Mouse (Mus musculus) forebrain, embryonic 16.5 days (tissue): ENCODE data around the gene Mrpl20. TPM values are rescaled to one million over a fixed set of nuclear protein-coding genes. Genes with fewer than 3 reads are reported as not detected.
"Not testable (repeated sequence)": the region's sequence is repeated elsewhere in the genome, so short reads cannot be mapped to it uniquely, and the experiment has no call there.

Experiments
- ATAC-seq: fragments of 200-750 bp; cut with Nextera tagmentation; 2 replicates; pipeline ENCODE4 v1.8.0; 2017; ENCODE audit warnings: mild to moderate bottlenecking, moderate library complexity
- H3K27ac ChIP-seq: fragments of 300-500 bp; sonication (generic); 2 replicates; pipeline ENCODE4 v1.5.1; 2014; ENCODE audit warnings: low read length, control low read depth
- H3K27me3 ChIP-seq: fragments of 300-500 bp; sonication (generic); replicated peaks from 2 replicates; pipeline ENCODE4 v1.6.1; 2014; ENCODE audit warnings: low read length; ENCODE audit not compliant: control insufficient read depth, insufficient read depth
- H3K36me3 ChIP-seq: fragments of 300-500 bp; sonication (generic); 2 replicates; pipeline ENCODE4 v1.6.1; 2014; ENCODE audit not compliant: control insufficient read depth, insufficient read depth
- H3K4me1 ChIP-seq: fragments of 300-500 bp; sonication (generic); replicated peaks from 2 replicates; pipeline ENCODE4 v1.6.1; 2014; ENCODE audit warnings: low read length; ENCODE audit not compliant: control insufficient read depth, insufficient read depth
- H3K4me2 ChIP-seq: fragments of 300-500 bp; sonication (generic); 2 replicates; pipeline ENCODE4 v1.6.1; 2014; ENCODE audit warnings: mild to moderate bottlenecking, low read length, control low read depth
- H3K4me3 ChIP-seq: fragments of 300-500 bp; sonication (generic); replicated peaks from 2 replicates; pipeline ENCODE4 v1.5.1; 2014; ENCODE audit warnings: mild to moderate bottlenecking, low read length, control low read depth
- H3K9ac ChIP-seq: fragments of 300-500 bp; sonication (generic); replicated peaks from 2 replicates; pipeline ENCODE4 v1.6.1; 2014; ENCODE audit warnings: low read depth, low read length, control low read depth
- H3K9me3 ChIP-seq: fragments of 300-500 bp; sonication (generic); 2 replicates; pipeline ENCODE4 v1.6.1; 2016; ENCODE audit warnings: low read length; ENCODE audit not compliant: control insufficient read depth
- WGBS: fragments of 180-500 bp; shearing (Covaris S2); extraction: QIAGEN DNeasy Blood & Tissue Kit; methylation state at CpG from one replicate; pipeline ENCODE4 v1.1.7; 2014; 5-methylcytosine and 5-hydroxymethylcytosine counted together
- polyA plus RNA-seq: library from polyadenylated mRNA; unstranded; fragments of >200 nt; fragmentation: Nextera tagmentation; extraction: Ambion mirVana; gene quantifications from 2 replicates; pipeline ENCODE4 v1.2.1, GENCODE M21; 2015

The Mrpl20 gene
- polyA plus RNA-seq, 1 experiment from 2014 or later = 231 TPM

DNA sequence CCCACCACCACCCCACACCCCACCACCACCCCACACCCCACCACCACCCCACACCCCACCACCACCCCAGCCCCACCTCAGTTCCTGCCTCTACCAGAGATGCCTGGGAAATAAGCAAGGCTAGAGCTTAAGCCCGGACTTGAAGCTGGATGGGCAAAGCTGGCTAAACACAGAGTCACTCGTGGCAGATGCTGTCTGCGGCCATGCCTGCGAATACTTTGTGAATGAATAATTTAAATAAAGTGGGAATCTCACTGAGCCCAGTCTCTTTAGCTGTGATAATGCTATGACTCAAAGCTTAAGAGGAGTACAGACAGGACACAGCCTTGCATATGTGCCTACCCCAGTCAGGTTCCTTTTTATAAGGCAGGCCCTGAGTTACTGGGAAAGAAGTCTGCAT lies 23.2 kb upstream of the Mrpl20 start:
- WGBS = 79% methylated on average over 4 of the region's 4 CpGs
- no peaks in the 10 kb centered on the region for H3K9me3 ChIP-seq
- no peak for ATAC-seq
- no peak overlapping the region for H3K27ac ChIP-seq
- H3K9ac ChIP-seq = no peak overlapping the region
- no peak overlapping the region for H3K4me3 ChIP-seq
- peaks cover 2% of the 10 kb centered on the region; the same call in 1 of the 2 replicates for H3K27me3 ChIP-seq
- no peaks in the 10 kb centered on the region for H3K36me3 ChIP-seq
- H3K4me1 ChIP-seq = peaks cover 21% of the 10 kb centered on the region
- H3K4me2 ChIP-seq = no peak overlapping the region

DNA sequence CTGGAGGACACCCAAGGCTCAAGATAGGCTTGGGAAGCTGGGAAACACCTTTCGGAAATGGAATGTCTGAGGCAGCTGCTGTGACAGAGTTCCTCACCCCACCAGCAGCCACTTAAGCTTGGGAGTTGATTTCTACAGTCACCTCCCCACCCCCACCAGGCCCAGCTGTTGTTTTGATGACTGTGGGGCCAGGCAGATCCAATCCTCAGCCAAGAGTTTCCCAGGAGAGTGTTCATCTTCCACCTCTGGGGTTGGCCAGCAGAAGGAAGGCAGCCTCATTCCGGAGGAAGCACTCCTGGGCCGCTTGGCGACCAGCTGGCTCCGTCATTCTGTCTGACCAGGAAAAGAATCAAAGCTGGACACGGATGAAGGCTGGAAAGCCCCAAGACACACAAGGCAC lies 21.8 kb upstream of the Mrpl20 start:
- WGBS = 44% methylated on average over 6 of the region's 6 CpGs

DNA sequence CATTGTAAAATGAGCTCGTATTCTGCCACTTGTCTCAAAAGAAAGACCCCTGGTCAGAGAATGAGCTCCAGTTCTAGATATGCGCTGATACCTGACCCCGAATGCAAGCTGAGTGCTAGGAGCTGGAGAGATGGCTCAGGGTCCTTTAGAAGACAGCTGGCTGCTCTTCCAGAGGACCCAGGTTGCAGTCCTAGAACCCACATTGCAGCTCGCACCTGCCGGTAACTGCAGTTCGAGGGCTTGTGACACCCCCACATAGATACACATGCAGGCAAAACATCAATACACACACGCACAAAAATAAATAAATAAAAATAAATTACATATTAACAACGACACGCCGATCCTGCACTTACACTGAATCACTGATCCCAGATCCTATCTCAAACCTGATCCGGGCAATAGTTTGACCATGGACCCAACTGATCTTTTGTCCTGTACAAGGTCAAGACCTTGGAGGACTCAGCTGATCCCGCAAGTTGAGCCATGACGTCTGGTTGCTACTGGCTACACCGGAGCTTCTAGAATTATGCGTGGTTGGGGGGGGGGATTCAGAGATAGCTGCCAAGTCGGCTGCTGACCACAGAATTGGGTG lies 19.1 kb upstream of the Mrpl20 start:
- peak overlapping the region; percentile 60 for H3K4me3 ChIP-seq
- no peaks in the 10 kb centered on the region for H3K27me3 ChIP-seq
- WGBS = 40% methylated on average over 16 of the region's 16 CpGs
- 0 out of 2 replicates have a peak, but pooled peaks have one; percentile 14 for ATAC-seq
- no peaks in the 10 kb centered on the region for H3K36me3 ChIP-seq
- peaks cover 14% of the 10 kb centered on the region for H3K4me1 ChIP-seq
- H3K9me3 ChIP-seq = no peaks in the 10 kb centered on the region
- H3K4me2 ChIP-seq = peak overlapping the region; percentile 75
- peak overlapping the region; percentile 89 for H3K9ac ChIP-seq
- H3K27ac ChIP-seq = peak overlapping the region; percentile 87

More for the DNA sequence above, 21.8 kb upstream of the Mrpl20 start:
- H3K9me3 ChIP-seq = no peaks in the 10 kb centered on the region
- no peaks in the 10 kb centered on the region for H3K36me3 ChIP-seq
- H3K4me2 ChIP-seq = no peak overlapping the region
- no peak overlapping the region for H3K9ac ChIP-seq
- H3K27ac ChIP-seq = no peak overlapping the region
- no peak for ATAC-seq
- H3K27me3 ChIP-seq = no peaks in the 10 kb centered on the region
- H3K4me3 ChIP-seq = no peak overlapping the region
- H3K4me1 ChIP-seq = peaks cover 15% of the 10 kb centered on the region

DNA sequence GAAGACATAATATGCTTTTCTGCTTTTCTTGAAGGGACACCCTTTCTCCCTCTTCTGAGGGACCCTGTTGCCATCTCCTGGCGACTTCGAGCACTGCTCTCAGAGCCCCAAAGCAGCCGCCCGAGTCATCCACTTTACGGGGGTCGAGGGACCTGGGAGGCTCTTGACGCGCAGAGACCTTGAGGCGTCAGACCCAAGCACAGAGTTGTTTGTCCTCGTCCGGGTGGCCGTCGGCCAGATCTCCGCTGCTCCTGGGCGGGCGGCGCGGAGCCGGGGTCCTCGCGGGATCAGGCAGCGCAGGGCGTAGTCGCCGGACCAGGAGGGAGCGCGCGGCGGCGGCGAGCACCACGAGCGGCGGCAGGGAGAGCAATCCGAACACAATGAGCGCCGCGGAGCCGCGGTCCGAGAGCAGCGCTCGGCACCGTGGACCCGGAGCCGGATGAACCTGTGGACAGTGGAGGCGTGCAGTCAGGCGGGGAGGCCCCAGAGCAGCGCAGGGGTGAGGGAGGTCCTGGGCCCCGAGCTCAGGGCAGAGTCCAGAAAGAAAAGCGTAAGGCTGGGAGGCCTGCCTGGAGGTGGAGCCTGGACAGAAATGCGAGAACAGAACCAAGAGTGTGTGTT lies 18.5 kb upstream of the Mrpl20 start:
- peak; percentile 90 for ATAC-seq

DNA sequence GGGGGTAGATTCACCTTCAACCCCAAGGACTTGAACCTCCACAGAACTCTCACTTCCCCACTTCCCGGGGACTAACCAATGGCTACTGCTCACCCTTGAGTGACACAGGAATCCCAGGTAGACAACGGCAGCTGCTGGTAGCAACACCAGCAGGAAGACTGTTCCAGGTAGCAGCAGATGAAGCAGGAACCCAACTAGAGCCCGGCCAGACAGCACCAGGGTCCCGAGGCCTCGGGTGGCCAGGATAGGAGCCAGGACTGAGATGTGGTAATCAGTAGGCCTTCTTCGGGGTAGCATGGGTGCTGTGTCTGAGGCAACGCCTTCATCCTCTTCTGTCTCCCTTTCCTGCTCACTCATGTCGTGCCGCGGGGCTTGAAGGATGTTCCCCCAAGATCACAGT lies 17.4 kb upstream of the Mrpl20 start:
- Histone ChIP-seq H3K36me3 (no peaks in the 10 kb centered on the region), H3K27ac (no peak overlapping the region), H3K9ac (no peak overlapping the region), H3K4me2 (no peak overlapping the region), H3K4me1 (peaks cover 14% of the 10 kb centered on the region), H3K27me3 (0 out of 2 replicates have a peak, but pooled peaks cover 1% of the 10 kb centered on the region), H3K4me3 (no peak overlapping the region), H3K9me3 (no peaks in the 10 kb centered on the region)
- ATAC-seq = no peak
- WGBS = 83% methylated on average over 10 of the region's 10 CpGs

More for the DNA sequence above, 18.5 kb upstream of the Mrpl20 start:
- peak overlapping the region; percentile 87 for H3K27ac ChIP-seq
- under 1% methylated on average over 52 of the region's 52 CpGs for WGBS
- H3K36me3 ChIP-seq = no peaks in the 10 kb centered on the region
- H3K4me3 ChIP-seq = peak overlapping the region; percentile 60
- H3K9me3 ChIP-seq = no peaks in the 10 kb centered on the region
- no peaks in the 10 kb centered on the region for H3K27me3 ChIP-seq
- peak overlapping the region; percentile 75 for H3K4me2 ChIP-seq
- peaks cover 14% of the 10 kb centered on the region for H3K4me1 ChIP-seq
- peak overlapping the region; percentile 89 for H3K9ac ChIP-seq

DNA sequence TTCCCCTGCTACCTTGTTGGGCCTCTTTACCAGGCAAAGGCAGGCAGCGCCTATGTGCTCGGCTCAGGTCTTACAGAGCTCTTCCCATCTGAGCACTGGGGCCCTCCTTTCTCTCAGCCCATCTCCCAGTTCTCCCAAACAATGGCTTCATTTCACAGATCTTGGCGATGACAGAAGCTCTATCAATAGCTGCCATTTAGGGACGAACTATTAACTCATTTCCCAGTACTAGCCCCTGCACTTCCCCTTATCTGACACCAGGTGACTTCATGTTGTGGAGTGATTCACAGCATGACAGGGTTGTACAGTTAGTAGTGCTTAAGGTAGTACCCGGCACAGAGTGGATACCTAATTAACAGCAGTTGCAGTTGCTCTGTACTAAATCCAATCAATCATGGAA lies 16.9 kb upstream of the Mrpl20 start, which contains the start of gene Tmem88b:
Gene Tmem88b (minus strand): TSS at position 56 of the 400 bp plus-strand sequence.
- peak within 1 kb of the TSS; percentile 60 for H3K4me3 ChIP-seq
- no peak for ATAC-seq
- H3K9me3 ChIP-seq = no peaks in the 10 kb centered on the region
- no peak within 1 kb of the TSS for H3K27ac ChIP-seq
- 0 out of 2 replicates have a peak, but pooled peaks cover 2% of the 10 kb centered on the region for H3K27me3 ChIP-seq
- no peaks in the 10 kb centered on the region for H3K36me3 ChIP-seq
- peak within 1 kb of the TSS; percentile 75 for H3K4me2 ChIP-seq
- peak within 1 kb of the TSS; percentile 89 for H3K9ac ChIP-seq
- WGBS = 60% methylated on average over 5 of the region's 5 CpGs
- H3K4me1 ChIP-seq = peaks cover 14% of the 10 kb centered on the region

DNA sequence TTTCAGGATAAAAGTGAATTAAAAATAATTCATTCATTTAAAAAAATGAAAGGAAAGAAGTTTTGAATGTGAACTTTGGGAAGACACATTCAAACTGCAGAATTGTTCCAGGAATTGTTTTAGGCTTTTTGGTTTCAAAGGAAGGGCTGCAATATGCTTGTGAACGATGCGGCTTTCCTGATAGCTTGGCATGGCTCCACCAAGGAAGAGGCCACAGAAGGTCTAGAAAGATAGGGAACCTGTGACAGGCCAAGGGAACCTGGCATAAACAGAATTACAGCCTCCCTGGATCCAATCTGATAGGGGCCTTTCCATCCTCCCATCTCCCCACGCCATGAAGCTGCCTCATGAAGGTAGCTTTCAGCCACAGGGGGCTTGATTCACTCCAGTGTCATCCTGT lies 14.4 kb upstream of the Mrpl20 start:
- 66% methylated on average over 3 of the region's 3 CpGs for WGBS
- H3K9me3 ChIP-seq = no peaks in the 10 kb centered on the region
- peaks cover 13% of the 10 kb centered on the region for H3K4me1 ChIP-seq
- 0 out of 2 replicates have a peak, but pooled peaks cover 2% of the 10 kb centered on the region for H3K27me3 ChIP-seq
- H3K27ac ChIP-seq = no peak overlapping the region
- H3K9ac ChIP-seq = no peak overlapping the region
- H3K36me3 ChIP-seq = no peaks in the 10 kb centered on the region
- H3K4me3 ChIP-seq = no peak overlapping the region
- H3K4me2 ChIP-seq = no peak overlapping the region
- ATAC-seq = no peak

DNA sequence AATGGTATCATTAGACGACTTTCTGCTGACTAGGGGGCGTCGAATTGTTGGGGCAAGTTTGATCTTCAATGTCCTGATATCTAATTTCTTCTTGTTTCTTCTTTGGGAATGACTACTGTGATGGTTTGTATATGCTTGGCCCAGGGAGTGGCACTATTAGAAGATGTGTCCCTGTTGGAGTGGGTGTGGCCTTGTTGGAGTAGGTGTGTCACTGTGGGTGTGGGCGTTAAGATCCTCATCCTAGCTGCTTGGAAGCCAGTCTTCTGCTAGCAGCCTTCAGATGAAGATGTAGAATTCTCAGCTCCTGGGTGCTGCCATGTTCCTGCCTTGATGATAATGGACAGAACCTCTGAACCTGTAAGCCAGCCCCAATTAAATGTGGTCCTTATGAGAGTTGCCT lies 13.8 kb upstream of the Mrpl20 start:
- 80% methylated on average over 4 of the region's 4 CpGs for WGBS
- H3K27ac ChIP-seq, ATAC-seq, H3K4me2 ChIP-seq, H3K4me3 ChIP-seq, H3K36me3 ChIP-seq, H3K4me1 ChIP-seq, H3K27me3 ChIP-seq, H3K9me3 ChIP-seq, H3K9ac ChIP-seq: not testable (repeated sequence)

DNA sequence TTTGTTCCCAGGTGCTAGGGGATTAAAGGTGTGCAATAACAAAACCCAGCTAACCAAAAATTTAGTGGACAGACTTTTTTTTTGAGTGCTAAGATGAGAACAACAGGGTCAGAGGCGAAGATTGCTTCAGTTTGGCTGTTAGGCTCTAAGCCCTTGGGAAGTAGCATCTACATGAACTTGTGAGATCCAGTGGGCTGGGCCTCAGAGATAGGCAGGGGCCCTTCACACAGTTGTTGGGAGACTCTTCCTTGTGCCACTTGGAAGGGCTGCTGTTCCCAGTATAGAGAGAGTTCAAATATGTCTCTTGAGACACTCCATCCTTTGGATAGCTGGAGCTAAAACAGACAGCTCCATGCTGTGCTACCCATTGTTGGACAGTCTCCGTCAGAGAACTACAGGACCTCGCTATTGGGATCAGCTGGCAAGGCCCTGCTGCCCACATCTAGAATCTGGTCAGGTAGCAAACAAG lies 12.6 kb upstream of the Mrpl20 start, which contains the start of gene Ankrd65:
Gene Ankrd65 (plus strand): TSS at position 419 of the 469 bp plus-strand sequence.
- no peak within 1 kb of the TSS for H3K4me2 ChIP-seq
- no peak within 1 kb of the TSS for H3K27ac ChIP-seq
- H3K9ac ChIP-seq = no peak within 1 kb of the TSS
- ATAC-seq = no peak
- 76% methylated on average over 3 of the region's 3 CpGs for WGBS
- H3K27me3 ChIP-seq = 0 out of 2 replicates have a peak, but pooled peaks cover 2% of the 10 kb centered on the region
- H3K4me3 ChIP-seq = no peak within 1 kb of the TSS
- H3K9me3 ChIP-seq = no peaks in the 10 kb centered on the region
- no peaks in the 10 kb centered on the region for H3K36me3 ChIP-seq
- peaks cover 2% of the 10 kb centered on the region; the same call in 1 of the 2 replicates for H3K4me1 ChIP-seq
